Mouse (Mus musculus): ENCODE results near the gene Scand1. TPM values are rescaled to one million over a fixed set of nuclear protein-coding genes. Genes with fewer than 3 reads are reported as not detected.
A peak's percentile ranks its signal among the peaks of the same experiment; 100 is the strongest.

The Scand1 gene
- polyA plus RNA-seq, 1 experiment from 2014 or later = 84.0 TPM

DNA sequence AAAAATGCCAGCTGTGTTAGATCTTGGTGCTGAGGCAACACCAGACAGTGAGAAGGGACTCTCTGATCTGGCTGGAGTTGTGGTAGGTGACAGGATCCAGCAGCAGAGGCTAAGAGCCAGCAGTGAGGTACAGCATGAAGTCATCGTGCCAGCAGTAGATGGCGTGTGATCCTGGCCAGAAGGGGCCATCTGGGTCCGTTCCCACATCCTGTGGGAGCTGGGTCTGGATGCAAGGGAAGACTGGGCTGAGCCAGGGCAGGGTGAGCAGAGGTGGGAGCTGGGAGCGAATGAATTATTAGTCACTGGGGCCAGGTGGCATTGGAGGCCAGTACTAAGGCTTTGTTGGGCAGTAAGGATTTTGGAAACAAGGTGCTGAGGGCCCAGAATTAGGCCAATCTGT lies 31.3 kb downstream of the Scand1 start:
- no peak for DNase-seq (ENCODE audit: low spot score)
- no peaks in the 10 kb centered on the region; the same call in 1 of the 2 replicates for H3K36me3 ChIP-seq (ENCODE audit: control insufficient read depth, insufficient read depth, low read length)
- 89% methylated on average over 4 of the region's 4 CpGs for WGBS

GRCm38 (mm10) chr2:156278226-156279017 lies 34.1 kb downstream of the Scand1 start:
- no peak for ATAC-seq (replicated peaks; ENCODE audit: low FRiP score)
- 80% methylated on average over 4 of the region's 4 CpGs for WGBS
- H3K27me3 ChIP-seq (ENCODE audit: control insufficient read depth, insufficient read depth, low read length) = no peaks in the 10 kb centered on the region
- DNase-seq (ENCODE audit: low spot score) = peak; percentile 81
- no peaks in the 10 kb centered on the region for H3K9me3 ChIP-seq (ENCODE audit: control insufficient read depth, low read length)
- H3K4me3 ChIP-seq (ENCODE audit: low read depth, low read length) = no peak overlapping the region
- H3K36me3 ChIP-seq (ENCODE audit: control insufficient read depth, insufficient read depth, low read length) = peaks cover 2% of the 10 kb centered on the region; the same call in 1 of the 2 replicates
- H3K27ac ChIP-seq (ENCODE audit: low read depth, low read length) = no peak overlapping the region
- no peak overlapping the region for H3K9ac ChIP-seq (ENCODE audit: low read length)
- no peaks in the 10 kb centered on the region for H3K4me1 ChIP-seq (replicated peaks; ENCODE audit: control insufficient read depth, insufficient read depth, low read length)
- H3K4me2 ChIP-seq (ENCODE audit: low read depth, low read length, severe bottlenecking) = no peak overlapping the region

More for the DNA sequence above, 31.3 kb downstream of the Scand1 start:
- Histone ChIP-seq H3K27ac (ENCODE audit: low read depth, low read length) (no peak overlapping the region), H3K27me3 (ENCODE audit: control insufficient read depth, insufficient read depth, low read length) (no peaks in the 10 kb centered on the region), H3K9me3 (ENCODE audit: control insufficient read depth, low read length) (no peaks in the 10 kb centered on the region), H3K9ac (ENCODE audit: low read length) (no peak overlapping the region), H3K4me3 (ENCODE audit: low read depth, low read length) (no peak overlapping the region), H3K4me2 (ENCODE audit: low read depth, low read length, severe bottlenecking) (no peak overlapping the region), H3K4me1 (replicated peaks; ENCODE audit: control insufficient read depth, insufficient read depth, low read length) (no peaks in the 10 kb centered on the region)
- no peak for ATAC-seq (replicated peaks; ENCODE audit: low FRiP score)

GRCm38 (mm10) chr2:156272553-156272952 lies 40.0 kb downstream of the Scand1 start:
- no peak overlapping the region for H3K9ac ChIP-seq (ENCODE audit: low read length)
- H3K27ac ChIP-seq (ENCODE audit: low read depth, low read length) = no peak overlapping the region

DNA sequence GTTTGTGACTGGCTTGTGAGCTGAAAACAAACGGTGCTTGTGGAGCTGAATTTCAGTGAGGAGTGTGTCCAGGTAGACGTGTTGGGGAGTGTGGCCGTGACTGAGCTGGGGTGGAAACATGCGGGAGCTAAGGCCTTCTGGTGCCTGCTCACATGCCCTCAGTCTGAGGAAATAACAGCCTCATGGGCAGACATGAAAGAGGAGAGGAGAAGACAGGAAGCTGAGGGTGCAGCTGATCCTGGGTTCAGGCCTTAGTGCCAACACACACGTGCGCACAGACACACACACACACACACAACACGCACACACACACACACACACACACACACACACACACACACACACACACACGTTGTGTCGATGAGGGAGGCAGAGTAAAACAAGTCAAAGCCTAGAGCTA lies 44.9 kb downstream of the Scand1 start:
- ATAC-seq (replicated peaks; ENCODE audit: low FRiP score) (no peak), DNase-seq (ENCODE audit: low spot score) (no peak)
- H3K4me1 ChIP-seq (replicated peaks; ENCODE audit: control insufficient read depth, insufficient read depth, low read length) = no peaks in the 10 kb centered on the region
- H3K27me3 ChIP-seq (ENCODE audit: control insufficient read depth, insufficient read depth, low read length) = no peaks in the 10 kb centered on the region
- H3K9ac ChIP-seq (ENCODE audit: low read length) = no peak overlapping the region
- no peak overlapping the region for H3K4me3 ChIP-seq (ENCODE audit: low read depth, low read length)
- no peaks in the 10 kb centered on the region for H3K9me3 ChIP-seq (ENCODE audit: control insufficient read depth, low read length)
- H3K36me3 ChIP-seq (ENCODE audit: control insufficient read depth, insufficient read depth, low read length) = no peaks in the 10 kb centered on the region; the same call in 1 of the 2 replicates
- WGBS = 92% methylated on average over 9 of the region's 9 CpGs
- no peak overlapping the region for H3K27ac ChIP-seq (ENCODE audit: low read depth, low read length)
- no peak overlapping the region for H3K4me2 ChIP-seq (ENCODE audit: low read depth, low read length, severe bottlenecking)

More at GRCm38 (mm10) chr2:156272553-156272952, 40.0 kb downstream of the Scand1 start:
- Histone ChIP-seq H3K4me3 (ENCODE audit: low read depth, low read length) (no peak overlapping the region), H3K27me3 (ENCODE audit: control insufficient read depth, insufficient read depth, low read length) (no peaks in the 10 kb centered on the region), H3K4me2 (ENCODE audit: low read depth, low read length, severe bottlenecking) (no peak overlapping the region), H3K4me1 (replicated peaks; ENCODE audit: control insufficient read depth, insufficient read depth, low read length) (no peaks in the 10 kb centered on the region), H3K36me3 (ENCODE audit: control insufficient read depth, insufficient read depth, low read length) (peaks cover 2% of the 10 kb centered on the region; the same call in 1 of the 2 replicates), H3K9me3 (ENCODE audit: control insufficient read depth, low read length) (no peaks in the 10 kb centered on the region)
- no peak for DNase-seq (ENCODE audit: low spot score)
- ATAC-seq (replicated peaks; ENCODE audit: low FRiP score) = no peak
- 98% methylated on average over 6 of the region's 6 CpGs for WGBS

DNA sequence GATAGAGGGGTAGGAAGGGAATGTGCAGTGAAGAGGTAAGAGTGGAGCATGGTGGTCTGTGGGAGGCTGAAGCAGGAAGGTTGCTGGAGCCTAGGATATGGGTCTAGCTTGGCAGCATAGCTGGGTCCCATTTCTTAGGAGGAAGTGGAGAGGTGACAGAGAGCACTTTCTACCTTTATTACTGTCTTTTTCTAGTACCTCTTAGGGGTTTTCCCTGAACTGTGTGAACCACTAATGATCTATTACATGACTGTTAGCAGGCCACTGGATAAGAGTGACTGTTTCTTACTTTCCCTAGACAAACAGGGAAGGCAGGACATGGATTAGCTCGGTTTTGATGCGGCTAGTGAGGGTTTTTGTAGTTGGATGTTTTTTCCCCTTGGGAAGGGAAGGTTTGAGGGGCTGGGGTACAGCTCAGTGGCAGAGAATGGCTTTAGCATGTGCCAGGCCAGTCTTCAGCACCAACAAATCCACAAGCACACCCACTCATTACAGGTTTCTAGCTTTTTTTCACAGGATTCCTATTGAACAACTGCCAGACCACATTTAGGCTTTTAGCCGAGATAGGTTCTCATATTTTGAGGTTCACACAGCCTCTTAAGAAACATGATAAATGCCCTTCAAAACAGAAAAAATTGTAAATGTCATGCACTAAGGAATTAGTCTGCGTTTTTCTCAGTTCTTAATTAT lies 49.2 kb downstream of the Scand1 start:
- no peaks in the 10 kb centered on the region for H3K4me1 ChIP-seq (replicated peaks; ENCODE audit: control insufficient read depth, insufficient read depth, low read length)
- H3K27ac ChIP-seq (ENCODE audit: low read depth, low read length) = no peak overlapping the region
- DNase-seq (ENCODE audit: low spot score) (no peak), ATAC-seq (replicated peaks; ENCODE audit: low FRiP score) (no peak)
- H3K27me3 ChIP-seq (ENCODE audit: control insufficient read depth, insufficient read depth, low read length) = no peaks in the 10 kb centered on the region
- no peaks in the 10 kb centered on the region for H3K9me3 ChIP-seq (ENCODE audit: control insufficient read depth, low read length)
- H3K9ac ChIP-seq (ENCODE audit: low read length) = no peak overlapping the region
- no peak overlapping the region for H3K4me3 ChIP-seq (ENCODE audit: low read depth, low read length)
- no peak overlapping the region for H3K4me2 ChIP-seq (ENCODE audit: low read depth, low read length, severe bottlenecking)
- H3K36me3 ChIP-seq (ENCODE audit: control insufficient read depth, insufficient read depth, low read length) = peaks cover 4% of the 10 kb centered on the region; the same call in 1 of the 2 replicates
- 86% methylated on average over 4 of the region's 4 CpGs for WGBS

Small RNA genes within 50 kb of the gene (microRNA-seq; reads per million reads assigned to microRNA genes)
- not detected for gene Gm22759 (ENCODE audit: insufficient number of aligned reads)

Other genes with a start within 250 kb of the Scand1 start
- gene Spag4, start 247.5 kb downstream of the Scand1 start, polyA plus RNA-seq (2014; fragmentation: Nextera tagmentation; extraction: Ambion mirVana) = 5.0 and 6.3 TPM in 2 replicates
- 48.7 and 58.8 TPM in 2 replicates for gene Cpne1, start 200.7 kb downstream of the Scand1 start, polyA plus RNA-seq (2014; fragmentation: Nextera tagmentation; extraction: Ambion mirVana)
- 45.7 and 47.6 TPM in 2 replicates for gene Rbm12, start 200.7 kb downstream of the Scand1 start, polyA plus RNA-seq (2014; fragmentation: Nextera tagmentation; extraction: Ambion mirVana)
- 18.8 and 20.8 TPM in 2 replicates for gene Gm28036, start 185.6 kb downstream of the Scand1 start, polyA plus RNA-seq (2014; fragmentation: Nextera tagmentation; extraction: Ambion mirVana)
- gene Romo1, start 168.7 kb downstream of the Scand1 start, polyA plus RNA-seq (2014; fragmentation: Nextera tagmentation; extraction: Ambion mirVana) = 345 and 347 TPM in 2 replicates
- gene Nfs1, start 168.5 kb downstream of the Scand1 start, polyA plus RNA-seq (2014; fragmentation: Nextera tagmentation; extraction: Ambion mirVana) = 37.2 and 38.3 TPM in 2 replicates
- gene Rbm39, start 132.5 kb downstream of the Scand1 start, polyA plus RNA-seq (2014; fragmentation: Nextera tagmentation; extraction: Ambion mirVana) = 630 and 681 TPM in 2 replicates
- gene Phf20, start 116.2 kb downstream of the Scand1 start, polyA plus RNA-seq (2014; fragmentation: Nextera tagmentation; extraction: Ambion mirVana) = 87.7 and 92.9 TPM in 2 replicates
- 3.6 and 4.5 TPM in 2 replicates for gene Cnbd2, start 405 bp downstream of the Scand1 start, polyA plus RNA-seq (2014; fragmentation: Nextera tagmentation; extraction: Ambion mirVana)
- gene Epb41l1, start 108.2 kb upstream of the Scand1 start, polyA plus RNA-seq (2014; fragmentation: Nextera tagmentation; extraction: Ambion mirVana) = 3.1 and 3.6 TPM in 2 replicates
- gene Aar2, start 234.9 kb upstream of the Scand1 start, polyA plus RNA-seq (2014; fragmentation: Nextera tagmentation; extraction: Ambion mirVana) = 45.9 and 50.0 TPM in 2 replicates